Mouse (Mus musculus): ENCODE data around the gene Med24. TPM values are rescaled to one million over a fixed set of nuclear protein-coding genes. Genes with fewer than 3 reads are reported as not detected.

Gene Med24
- total and polyA plus RNA-seq, 2 experiments from 2014 or later = 52.2 to 66.6 TPM

GRCm38 (mm10) chr11:98698849-98699640 lies 30.2 kb downstream of the Med24 start:
- Histone ChIP-seq H3K4me1 (ENCODE audit: insufficient read depth, low read length) (no peaks in the 10 kb centered on the region), H3K4me3 (ENCODE audit: low read depth, low read length) (no peak overlapping the region), H3K4me2 (ENCODE audit: low read depth, low read length, poor library complexity, severe bottlenecking) (no peak overlapping the region), H3K9me3 (ENCODE audit: low read length) (no peaks in the 10 kb centered on the region), H3K9ac (replicated peaks; ENCODE audit: low read length, poor library complexity, severe bottlenecking) (no peak overlapping the region), H3K36me3 (ENCODE audit: insufficient read depth, low read length) (peaks cover 23% of the 10 kb centered on the region), H3K27me3 (ENCODE audit: insufficient read depth, low read length) (no peaks in the 10 kb centered on the region), H3K27ac (ENCODE audit: low read depth, low read length) (no peak overlapping the region)
- WGBS = 88% methylated on average over 16 of the region's 16 CpGs
- DNase-seq (ENCODE audit: low spot score) = no peak
- no peak for TF ChIP-seq CTCF (IDR thresholded peaks at IDR 0.05)
- no peak for ATAC-seq (ENCODE audit: low FRiP score)

GRCm38 (mm10) chr11:98697225-98697624 lies 32.0 kb downstream of the Med24 start:
- ATAC-seq (ENCODE audit: low FRiP score) (no peak), DNase-seq (ENCODE audit: low spot score) (no peak)
- no peak for TF ChIP-seq CTCF (IDR thresholded peaks at IDR 0.05)
- no peaks in the 10 kb centered on the region for H3K27me3 ChIP-seq (ENCODE audit: insufficient read depth, low read length)
- H3K9ac ChIP-seq (replicated peaks; ENCODE audit: low read length, poor library complexity, severe bottlenecking) = no peak overlapping the region
- peaks cover 35% of the 10 kb centered on the region for H3K36me3 ChIP-seq (ENCODE audit: insufficient read depth, low read length)
- no peaks in the 10 kb centered on the region for H3K9me3 ChIP-seq (ENCODE audit: low read length)
- H3K4me1 ChIP-seq (ENCODE audit: insufficient read depth, low read length) = no peaks in the 10 kb centered on the region
- no peak overlapping the region for H3K4me3 ChIP-seq (ENCODE audit: low read depth, low read length)
- H3K4me2 ChIP-seq (ENCODE audit: low read depth, low read length, poor library complexity, severe bottlenecking) = no peak overlapping the region
- WGBS = 89% methylated on average over 12 of the region's 12 CpGs
- no peak overlapping the region for H3K27ac ChIP-seq (ENCODE audit: low read depth, low read length)

DNA sequence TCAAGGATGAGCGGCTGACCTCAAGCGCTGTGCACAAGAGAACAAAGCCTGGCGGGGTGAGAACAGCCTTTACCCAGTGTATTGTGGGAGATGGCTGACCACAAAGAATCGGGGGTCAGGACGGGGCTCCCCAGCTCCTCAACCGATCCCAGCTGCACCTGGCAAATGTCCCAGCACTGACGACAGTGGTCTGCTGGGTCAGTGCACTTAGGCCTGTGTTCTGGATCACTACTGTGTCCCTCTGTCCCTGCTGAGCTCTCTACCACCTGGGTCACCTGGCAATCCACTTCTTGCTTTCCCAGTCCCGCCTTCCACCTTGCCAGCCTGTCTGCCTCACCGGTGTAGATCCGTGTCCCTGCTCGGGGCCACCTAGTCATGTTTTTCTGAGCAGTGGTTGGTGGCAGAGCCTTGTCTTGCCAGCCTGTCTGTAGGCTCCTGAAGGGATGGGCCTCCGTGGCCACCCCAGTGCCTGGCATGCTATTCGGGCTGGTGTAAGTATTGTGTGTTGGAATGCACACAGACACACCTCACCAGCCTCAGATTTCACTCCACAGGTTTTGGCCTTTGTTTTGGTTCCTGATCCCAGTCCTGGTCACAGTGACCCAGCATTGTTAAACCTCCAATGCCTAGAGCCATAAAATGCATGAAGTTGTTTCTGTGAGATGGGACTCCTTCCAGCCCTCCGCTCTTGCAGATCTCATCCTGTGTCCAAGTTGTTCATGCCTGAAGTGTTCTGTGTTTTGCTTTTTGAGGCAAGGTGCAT lies 32.6 kb downstream of the Med24 start:
- H3K4me3 ChIP-seq (ENCODE audit: low read depth, low read length) = no peak overlapping the region
- H3K27ac ChIP-seq (ENCODE audit: low read depth, low read length) = no peak overlapping the region
- WGBS = 85% methylated on average over 14 of the region's 14 CpGs
- H3K4me1 ChIP-seq (ENCODE audit: insufficient read depth, low read length) = no peaks in the 10 kb centered on the region
- ATAC-seq (ENCODE audit: low FRiP score) = no peak
- no peak for DNase-seq (ENCODE audit: low spot score)
- peaks cover 41% of the 10 kb centered on the region for H3K36me3 ChIP-seq (ENCODE audit: insufficient read depth, low read length)
- no peaks in the 10 kb centered on the region for H3K27me3 ChIP-seq (ENCODE audit: insufficient read depth, low read length)
- TF ChIP-seq CTCF (IDR thresholded peaks at IDR 0.05) = no peak
- no peaks in the 10 kb centered on the region for H3K9me3 ChIP-seq (ENCODE audit: low read length)
- no peak overlapping the region for H3K9ac ChIP-seq (replicated peaks; ENCODE audit: low read length, poor library complexity, severe bottlenecking)
- no peak overlapping the region for H3K4me2 ChIP-seq (ENCODE audit: low read depth, low read length, poor library complexity, severe bottlenecking)

DNA sequence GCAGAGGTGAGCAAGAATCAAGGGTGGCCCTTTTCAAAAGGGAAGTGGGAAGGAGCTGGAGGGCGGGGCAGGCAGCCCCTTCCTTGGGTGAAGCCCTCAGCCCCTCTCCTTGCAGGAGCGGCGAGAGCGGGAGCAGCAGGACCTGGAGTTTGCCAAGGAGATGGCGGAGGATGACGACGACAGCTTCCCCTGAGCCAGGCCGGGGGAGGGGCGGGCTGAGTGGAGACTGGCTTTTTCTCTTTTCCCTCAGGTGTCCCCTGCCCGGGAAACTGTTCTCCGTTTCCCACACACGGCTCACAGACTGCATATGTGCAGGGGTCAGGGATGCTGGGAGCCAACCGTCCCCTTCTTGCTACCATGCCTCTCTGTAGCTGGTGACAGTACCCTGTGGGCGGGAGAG lies 33.8 kb downstream of the Med24 start:
- no peaks in the 10 kb centered on the region for H3K4me1 ChIP-seq (ENCODE audit: insufficient read depth, low read length)
- no peak for TF ChIP-seq CTCF (IDR thresholded peaks at IDR 0.05)
- 71% methylated on average over 14 of the region's 14 CpGs for WGBS
- no peaks in the 10 kb centered on the region for H3K27me3 ChIP-seq (ENCODE audit: insufficient read depth, low read length)
- H3K9ac ChIP-seq (replicated peaks; ENCODE audit: low read length, poor library complexity, severe bottlenecking) = no peak overlapping the region
- no peak for ATAC-seq (ENCODE audit: low FRiP score)
- no peak overlapping the region for H3K4me3 ChIP-seq (ENCODE audit: low read depth, low read length)
- no peak for DNase-seq (ENCODE audit: low spot score)
- H3K36me3 ChIP-seq (ENCODE audit: insufficient read depth, low read length) = peaks cover 53% of the 10 kb centered on the region
- H3K27ac ChIP-seq (ENCODE audit: low read depth, low read length) = no peak overlapping the region
- no peak overlapping the region for H3K4me2 ChIP-seq (ENCODE audit: low read depth, low read length, poor library complexity, severe bottlenecking)
- no peaks in the 10 kb centered on the region for H3K9me3 ChIP-seq (ENCODE audit: low read length)

DNA sequence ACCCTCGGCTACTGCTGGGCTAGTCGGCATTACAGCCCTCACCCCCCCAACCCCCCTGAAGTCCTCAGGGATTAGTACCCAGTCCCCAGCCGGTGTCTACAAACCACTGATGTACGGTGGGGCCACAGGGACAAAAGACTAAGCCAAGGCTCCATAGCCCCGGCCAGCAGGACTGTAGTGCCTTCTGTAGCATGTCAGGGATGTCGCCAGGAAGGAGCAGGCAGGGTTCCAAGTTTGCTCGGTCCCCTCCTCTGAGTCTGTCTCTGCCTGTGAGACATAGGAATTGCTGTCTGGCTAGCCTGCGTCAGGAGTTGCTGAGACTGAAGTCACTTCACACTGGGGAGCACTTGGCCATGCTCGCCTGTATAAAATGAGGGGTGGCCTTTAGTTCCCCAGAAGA lies 34.9 kb downstream of the Med24 start:
- Histone ChIP-seq H3K4me2 (ENCODE audit: low read depth, low read length, poor library complexity, severe bottlenecking) (no peak overlapping the region), H3K4me1 (ENCODE audit: insufficient read depth, low read length) (no peaks in the 10 kb centered on the region), H3K27me3 (ENCODE audit: insufficient read depth, low read length) (no peaks in the 10 kb centered on the region), H3K9me3 (ENCODE audit: low read length) (no peaks in the 10 kb centered on the region), H3K36me3 (ENCODE audit: insufficient read depth, low read length) (peaks cover 62% of the 10 kb centered on the region), H3K4me3 (ENCODE audit: low read depth, low read length) (no peak overlapping the region), H3K9ac (replicated peaks; ENCODE audit: low read length, poor library complexity, severe bottlenecking) (no peak overlapping the region), H3K27ac (ENCODE audit: low read depth, low read length) (no peak overlapping the region)
- TF ChIP-seq CTCF (IDR thresholded peaks at IDR 0.05) = no peak
- ATAC-seq (ENCODE audit: low FRiP score) (no peak), DNase-seq (ENCODE audit: low spot score) (no peak)
- WGBS = 76% methylated on average over 9 of the region's 9 CpGs

DNA sequence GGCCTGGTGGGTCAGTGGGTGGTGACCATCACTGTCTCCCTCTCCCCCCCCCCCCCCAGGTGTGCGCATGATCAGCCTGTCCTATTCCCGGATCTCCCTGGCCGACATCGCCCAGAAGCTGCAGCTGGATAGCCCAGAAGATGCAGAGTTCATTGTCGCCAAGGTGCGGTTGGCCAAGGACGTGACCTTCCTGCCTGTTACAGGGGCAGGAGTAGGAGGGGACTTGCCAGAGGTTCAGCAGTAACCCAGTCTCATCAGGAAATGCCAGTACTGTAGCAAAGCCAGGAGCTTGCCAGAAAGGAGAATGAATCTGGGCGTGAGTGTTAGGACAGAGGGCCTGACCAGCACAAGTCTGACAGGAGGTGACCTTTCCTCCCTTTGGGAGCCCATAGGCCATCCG lies 35.5 kb downstream of the Med24 start:
- no peak overlapping the region for H3K27ac ChIP-seq (ENCODE audit: low read depth, low read length)
- no peaks in the 10 kb centered on the region for H3K4me1 ChIP-seq (ENCODE audit: insufficient read depth, low read length)
- no peak overlapping the region for H3K9ac ChIP-seq (replicated peaks; ENCODE audit: low read length, poor library complexity, severe bottlenecking)
- H3K27me3 ChIP-seq (ENCODE audit: insufficient read depth, low read length) = no peaks in the 10 kb centered on the region
- 93% methylated on average over 8 of the region's 9 CpGs for WGBS
- no peak overlapping the region for H3K4me2 ChIP-seq (ENCODE audit: low read depth, low read length, poor library complexity, severe bottlenecking)
- H3K9me3 ChIP-seq (ENCODE audit: low read length) = no peaks in the 10 kb centered on the region
- ATAC-seq (ENCODE audit: low FRiP score) (no peak), DNase-seq (ENCODE audit: low spot score) (no peak)
- H3K4me3 ChIP-seq (ENCODE audit: low read depth, low read length) = no peak overlapping the region
- peaks cover 62% of the 10 kb centered on the region for H3K36me3 ChIP-seq (ENCODE audit: insufficient read depth, low read length)
- TF ChIP-seq CTCF (IDR thresholded peaks at IDR 0.05) = no peak
